9 mouse cellular contexts compared by ENCODE assay signal in genomic region chr2:48816141-48817028, GRCm38 (mm10). TPM values are rescaled to one million over a fixed set of nuclear protein-coding genes. Genes with fewer than 3 reads are reported as not detected.
DNase-seq lines count a peak whose midpoint lies in the region; ATAC-seq and TF ChIP-seq lines count a peak whose summit lies in the region.
"Had no signal": no experiment of that assay in that cellular context is flagged by ENCODE, and none has a peak within 500 bp of the region (broad histone marks: within the 10 kb centered on the region; RNA-seq: fewer than 3 reads in every experiment).

No protein-coding gene starts in this region.

- TF ChIP-seq EP300 in lung, postnatal 0 days (IDR thresholded peaks at IDR 0.05), result no peak

- peak; percentile 35 to 36 for DNase-seq in B cell, adult 2 months
- DNase-seq in MEL-GATA-1-ER (ENCODE audit: extremely low read depth, low read depth), result peak; percentile 53
- peak; percentile 34 for DNase-seq in lung, postnatal 0 days (ENCODE audit: low spot score)
- no peak for DNase-seq in frontal cortex, postnatal 25 days (ENCODE audit: low spot score in 2 of 2)
- no peak for DNase-seq in ovary, postnatal 10 days (ENCODE audit: low spot score)
- no peak for DNase-seq in layer of hippocampus, postnatal 25 days (ENCODE audit: extremely low spot score in 1 of 2, low spot score in 1 of 2)

- H3K9me3 ChIP-seq in heart, embryonic 16.5 days (replicated peaks; ENCODE audit: control insufficient read depth, low read length), result no peaks in the 10 kb centered on the region
- H3K9me3 ChIP-seq in lung, postnatal 0 days (ENCODE audit: low read length), result no peaks in the 10 kb centered on the region
- no peaks in the 10 kb centered on the region for H3K9me3 ChIP-seq in stomach, embryonic 16.5 days (replicated peaks; ENCODE audit: control insufficient read depth, low read length)

- H3K27ac ChIP-seq in heart, embryonic 16.5 days (ENCODE audit: low read length), result no peak overlapping the region
- H3K27ac ChIP-seq in lung, postnatal 0 days (ENCODE audit: low read length), result no peak overlapping the region
- H3K27ac ChIP-seq in stomach, embryonic 16.5 days (ENCODE audit: low read length), result no peak overlapping the region

- H3K9ac ChIP-seq in heart, embryonic 16.5 days (ENCODE audit: low read length), result peak overlapping the region; percentile 96
- peak overlapping the region; percentile 91 for H3K9ac ChIP-seq in lung, postnatal 0 days (replicated peaks; ENCODE audit: low read depth)
- peak overlapping the region; percentile 49 for H3K9ac ChIP-seq in stomach, embryonic 16.5 days (ENCODE audit: low read length)

- ATAC-seq in heart, embryonic 16.5 days (replicated peaks; ENCODE audit: extremely low read depth, insufficient read depth, low FRiP score), result no peak
- no peak for ATAC-seq in lung, postnatal 0 days
- no peak for ATAC-seq in stomach, embryonic 16.5 days (ENCODE audit: insufficient read depth, low FRiP score)

- H3K4me2 ChIP-seq in heart, embryonic 16.5 days (ENCODE audit: low read depth, low read length), result peak overlapping the region; percentile 77
- H3K4me2 ChIP-seq in lung, postnatal 0 days (replicated peaks; ENCODE audit: low read depth, low read length), result peak overlapping the region; percentile 65
- peak overlapping the region; percentile 71 for H3K4me2 ChIP-seq in stomach, embryonic 16.5 days (ENCODE audit: low read depth, low read length)

- no peak for TF ChIP-seq CTCF in lung, postnatal 0 days (IDR thresholded peaks at IDR 0.05)

- no peaks in the 10 kb centered on the region for H3K36me3 ChIP-seq in heart, embryonic 16.5 days (ENCODE audit: control insufficient read depth, insufficient read depth)
- no peaks in the 10 kb centered on the region for H3K36me3 ChIP-seq in lung, postnatal 0 days (ENCODE audit: insufficient read depth, low read length)
- H3K36me3 ChIP-seq in stomach, embryonic 16.5 days (ENCODE audit: control insufficient read depth, insufficient read depth, low read length), result no peaks in the 10 kb centered on the region

- no peaks in the 10 kb centered on the region for H3K27me3 ChIP-seq in heart, embryonic 16.5 days (ENCODE audit: control insufficient read depth, insufficient read depth, low read length)
- no peaks in the 10 kb centered on the region for H3K27me3 ChIP-seq in lung, postnatal 0 days (replicated peaks; ENCODE audit: insufficient read depth, low read length)
- no peaks in the 10 kb centered on the region for H3K27me3 ChIP-seq in stomach, embryonic 16.5 days (ENCODE audit: control insufficient read depth, insufficient read depth, low read length)

- peak overlapping the region; percentile 94 for H3K4me3 ChIP-seq in heart, embryonic 16.5 days (ENCODE audit: low read length)
- H3K4me3 ChIP-seq in lung, postnatal 0 days (ENCODE audit: low read depth, low read length), result peak overlapping the region; percentile 88
- peak overlapping the region; percentile 79 for H3K4me3 ChIP-seq in stomach, embryonic 16.5 days (replicated peaks; ENCODE audit: low read length)
- H3K4me3 ChIP-seq: erythroblast, embryonic 14.5 days had no signal

- peaks cover 11% of the 10 kb centered on the region for H3K4me1 ChIP-seq in heart, embryonic 16.5 days (ENCODE audit: control insufficient read depth, insufficient read depth, low read length)
- peaks cover 5% of the 10 kb centered on the region; the same call in 1 of the 2 replicates for H3K4me1 ChIP-seq in lung, postnatal 0 days (ENCODE audit: insufficient read depth, low read depth, low read length)
- peaks cover 7% of the 10 kb centered on the region for H3K4me1 ChIP-seq in stomach, embryonic 16.5 days (ENCODE audit: control insufficient read depth, insufficient read depth, low read length)

- 29% methylated on average over 9 of the region's 9 CpGs for WGBS in heart, embryonic 16.5 days
- 8% methylated on average over 9 of the region's 9 CpGs for WGBS in lung, postnatal 0 days
- WGBS in stomach, embryonic 16.5 days, result 10% methylated on average over 9 of the region's 9 CpGs

RNA-seq across cellular contexts. Expression of gene Acvr2a, which starts 2.5 kb away (rescaled TPM):
- 9.5 and 10.1 TPM in 2 replicates for polyA plus RNA-seq in heart, embryonic 16.5 days (2015; fragmentation: Nextera tagmentation; extraction: Ambion mirVana)
- polyA plus RNA-seq in lung, postnatal 0 days (2015; fragmentation: Nextera tagmentation; extraction: Ambion mirVana), result 13.5 and 14.2 TPM in 2 replicates
- 13.1 TPM in 2 replicates for polyA plus RNA-seq in stomach, embryonic 16.5 days (2015; fragmentation: Nextera tagmentation; extraction: Ambion mirVana)
- total RNA-seq in layer of hippocampus, postnatal 25 days (2021), result 10 to 100 TPM; 40.1 to 44.6 TPM

Comparison
In these comparisons a context has a peak if more than half of its experiments do, and no peak if none do; other contexts are left out.
1. DNase-seq: peak in B cell, adult 2 months (2 of 2), MEL-GATA-1-ER (single experiment) and lung, postnatal 0 days (single experiment); none in frontal cortex, postnatal 25 days (0 of 2), ovary, postnatal 10 days (single experiment) and layer of hippocampus, postnatal 25 days (0 of 2).
2. Peak in every context shown above with its lines, with median percentiles within 50 percentile points of each other: H3K4me2 ChIP-seq, H3K4me3 ChIP-seq and H3K9ac ChIP-seq.